Mouse (Mus musculus) liver, adult 2 months (tissue): Measurements from ENCODE around the gene Ank. TPM values are rescaled to one million over a fixed set of nuclear protein-coding genes. Genes with fewer than 3 reads are reported as not detected.
"Not testable (repeated sequence)": the region's sequence is repeated elsewhere in the genome, so short reads cannot be mapped to it uniquely, and the experiment has no call there.

Source experiments
- DNase-seq: peaks from one replicate; pipeline ENCODE4 v3.0.0-alpha.2; 2011; ENCODE audit warnings: low read depth, low spot score; ENCODE audit errors: extremely low read depth
- H3K27ac ChIP-seq: fragments of 200-500 bp; replicated peaks from 2 replicates; pipeline ENCODE4 v1.5.1; 2012; ENCODE audit warnings: low read depth, mild to moderate bottlenecking, control low read depth, inconsistent platforms, low read length; ENCODE audit not compliant: insufficient read depth
- H3K27me3 ChIP-seq: fragments of 200-500 bp; 2 replicates; pipeline ENCODE4 v1.6.1; 2012; ENCODE audit warnings: mild to moderate bottlenecking, moderate library complexity, low read length, inconsistent platforms; ENCODE audit not compliant: control insufficient read depth, insufficient read depth
- H3K36me3 ChIP-seq: fragments of 200-500 bp; 2 replicates; pipeline ENCODE4 v1.6.1; 2012; ENCODE audit warnings: low read length, inconsistent platforms; ENCODE audit not compliant: control insufficient read depth, insufficient read depth
- H3K4me1 ChIP-seq: fragments of 200-500 bp; 2 replicates; pipeline ENCODE4 v1.6.1; 2011; ENCODE audit warnings: low read length; ENCODE audit not compliant: control insufficient read depth, insufficient read depth
- H3K4me3 ChIP-seq: fragments of 200-500 bp; 2 replicates; pipeline ENCODE4 v1.5.1; 2011; ENCODE audit warnings: low read depth, mild to moderate bottlenecking, control low read depth, low read length, moderate library complexity; ENCODE audit not compliant: insufficient read depth
- H3K79me2 ChIP-seq: fragments of 200-500 bp; 2 replicates; pipeline ENCODE4 v1.6.1; 2012; ENCODE audit warnings: inconsistent platforms, mild to moderate bottlenecking, low read length, moderate library complexity; ENCODE audit not compliant: control insufficient read depth, insufficient read depth
- H3K9ac ChIP-seq: fragments of 200-500 bp; 2 replicates; pipeline ENCODE4 v1.6.1; 2012; ENCODE audit warnings: low read depth, mild to moderate bottlenecking, control low read depth, inconsistent platforms, low read length
- CTCF ChIP-seq: fragments of 200-500 bp; IDR thresholded peaks from 2 replicates; pipeline ENCODE4 v1.5.1; 2011; ENCODE audit warnings: low read depth, low read length, control low read depth
- POLR2A ChIP-seq: fragments of 200-500 bp; IDR thresholded peaks from 2 replicates; pipeline ENCODE4 v1.6.1; 2011; ENCODE audit warnings: low read length, control low read depth; ENCODE audit not compliant: insufficient read depth; ENCODE audit errors: extremely low read depth
- WGBS: fragments of 180-500 bp; shearing (Covaris S2); methylation state at CpG from one replicate; pipeline ENCODE4 v1.1.7; 2018; 5-methylcytosine and 5-hydroxymethylcytosine counted together
- polyA plus RNA-seq: library from polyadenylated mRNA; depleted of rRNA; stranded (reverse); fragments of >200 nt; gene quantifications from 2 replicates; pipeline ENCODE4 v1.2.3, GENCODE M21; 2012
- total RNA-seq: library from RNA; depleted of rRNA; stranded (reverse); fragments of >200 nt; gene quantifications from 2 replicates; pipeline ENCODE4 v1.2.3, GENCODE M21; 2014

Ank gene
- total and polyA plus RNA-seq, 2 experiments = 12.3 to 22.6 TPM

DNA sequence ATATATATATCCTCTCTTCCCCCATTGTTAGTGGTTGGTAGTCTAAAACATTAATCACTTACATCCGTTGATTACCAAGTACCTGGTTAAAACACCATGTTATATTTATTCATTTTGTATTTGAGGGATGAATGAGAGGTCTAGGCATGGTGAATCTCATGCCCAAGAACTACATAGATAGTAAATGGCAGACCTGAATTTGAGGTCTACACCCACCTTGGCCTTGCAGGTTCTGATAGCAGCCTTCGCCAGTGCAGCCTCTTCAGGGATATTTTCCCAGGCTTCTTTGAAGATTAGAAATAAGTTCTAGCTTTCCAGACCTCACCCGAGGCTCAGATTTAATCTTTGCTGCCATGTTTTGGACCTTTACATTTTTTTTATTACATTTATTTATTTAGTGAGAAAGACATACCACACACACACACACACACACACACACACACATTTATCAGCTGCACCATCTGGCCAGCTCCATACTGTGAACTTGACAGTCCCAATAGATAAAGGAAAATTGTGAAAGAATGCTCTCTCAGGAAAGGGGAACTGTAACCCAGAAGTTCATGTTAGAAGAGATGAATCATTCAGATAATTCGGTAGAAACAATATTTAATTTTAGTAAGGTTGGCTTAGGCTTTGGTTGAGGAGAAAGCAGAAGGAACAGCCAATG is 2.5 kb downstream of the Ank start:
- 70% methylated on average over 4 of the region's 4 CpGs for WGBS
- Histone ChIP-seq H3K27ac (no peak overlapping the region), H3K9ac (no peak overlapping the region), H3K4me1 (0 out of 2 replicates have a peak, but pooled peaks cover 2% of the 10 kb centered on the region), H3K79me2 (peaks cover 11% of the 10 kb centered on the region; the same call in 1 of the 2 replicates), H3K4me3 (no peak overlapping the region), H3K36me3 (no peaks in the 10 kb centered on the region), H3K27me3 (no peaks in the 10 kb centered on the region)
- TF ChIP-seq CTCF (no peak), POLR2A (no peak)
- DNase-seq = no peak

DNA sequence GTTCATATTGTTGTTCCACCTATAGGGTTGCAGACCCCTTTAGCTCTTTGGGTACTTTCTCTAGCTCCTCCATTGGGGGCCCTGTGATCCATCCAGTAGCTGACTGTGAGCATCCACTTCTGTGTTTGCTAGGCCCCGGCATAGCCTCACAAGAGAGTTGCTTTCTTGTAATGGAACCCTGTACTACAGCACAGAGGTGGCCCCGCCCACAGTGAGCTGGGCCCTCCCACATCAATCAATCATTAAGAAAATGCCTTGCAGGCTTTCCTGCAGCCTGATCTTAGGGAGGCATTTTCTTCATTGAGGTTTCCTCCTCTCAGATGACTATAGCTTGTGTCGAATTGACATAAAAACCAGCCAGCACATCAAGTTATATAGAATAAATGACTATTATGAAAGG is 3.9 kb downstream of the Ank start:
- DNase-seq, H3K36me3 ChIP-seq, H3K27me3 ChIP-seq, H3K4me3 ChIP-seq, H3K27ac ChIP-seq, H3K9ac ChIP-seq, H3K4me1 ChIP-seq: not testable (repeated sequence)
- 91% methylated on average over 3 of the region's 3 CpGs for WGBS
- H3K79me2 ChIP-seq = peaks cover 17% of the 10 kb centered on the region; the same call in 1 of the 2 replicates

DNA sequence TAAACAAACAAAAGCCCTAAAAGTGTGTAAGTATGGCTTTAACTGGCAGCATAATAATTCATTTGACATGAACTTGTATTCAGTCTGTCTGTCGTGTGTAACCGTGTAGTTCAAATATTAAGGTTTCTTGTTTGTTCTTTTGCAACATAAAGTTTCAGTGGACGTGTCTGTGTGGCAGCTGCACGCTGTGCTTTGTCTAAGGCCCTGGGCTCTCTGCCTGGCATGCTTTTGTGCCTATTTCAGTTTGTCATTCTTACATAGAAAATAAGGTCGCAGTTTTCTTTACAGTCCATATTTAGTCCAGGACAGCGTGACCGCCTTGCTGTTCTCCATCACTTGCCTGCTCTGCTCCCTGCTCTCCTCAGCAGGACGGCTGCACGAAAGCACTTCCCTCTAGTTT is 5.8 kb downstream of the Ank start:
- H3K4me1 ChIP-seq = 0 out of 2 replicates have a peak, but pooled peaks cover 2% of the 10 kb centered on the region
- WGBS = 58% methylated on average over 9 of the region's 9 CpGs

DNA sequence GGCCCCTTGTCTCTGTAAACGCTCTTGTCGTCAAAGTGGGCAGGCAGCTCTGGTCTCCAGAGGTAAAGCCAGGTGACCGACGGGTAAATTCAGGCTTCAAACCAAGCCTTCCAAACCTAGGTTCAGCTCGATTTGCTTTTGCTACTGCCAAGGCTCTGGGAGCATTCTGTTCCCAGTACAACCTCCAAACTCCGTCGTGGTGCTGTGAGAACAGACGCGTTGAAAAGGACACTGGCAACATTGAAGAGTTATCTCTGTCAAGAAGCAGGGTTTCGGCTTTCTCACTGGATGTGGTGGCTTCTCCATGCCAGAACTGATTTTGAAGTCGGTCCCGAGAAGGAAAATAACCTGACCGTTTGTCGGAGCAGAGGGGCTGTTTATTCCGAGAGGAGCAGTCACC is 9.5 kb downstream of the Ank start:
- Histone ChIP-seq H3K27ac (no peak overlapping the region), H3K4me1 (peaks cover 13% of the 10 kb centered on the region), H3K9ac (no peak overlapping the region), H3K4me3 (no peak overlapping the region), H3K79me2 (peaks cover 21% of the 10 kb centered on the region; the same call in 1 of the 2 replicates), H3K27me3 (no peaks in the 10 kb centered on the region), H3K36me3 (no peaks in the 10 kb centered on the region)
- DNase-seq = no peak
- WGBS = 88% methylated on average over 15 of the region's 15 CpGs
- TF ChIP-seq CTCF (no peak), POLR2A (no peak)

More for the DNA sequence above, 5.8 kb downstream of the Ank start:
- Histone ChIP-seq H3K79me2 (peaks cover 17% of the 10 kb centered on the region; the same call in 1 of the 2 replicates), H3K27me3 (no peaks in the 10 kb centered on the region), H3K27ac (no peak overlapping the region), H3K9ac (no peak overlapping the region), H3K36me3 (no peaks in the 10 kb centered on the region), H3K4me3 (no peak overlapping the region)
- DNase-seq = no peak
- no peak for TF ChIP-seq CTCF
- no peak for TF ChIP-seq POLR2A

DNA sequence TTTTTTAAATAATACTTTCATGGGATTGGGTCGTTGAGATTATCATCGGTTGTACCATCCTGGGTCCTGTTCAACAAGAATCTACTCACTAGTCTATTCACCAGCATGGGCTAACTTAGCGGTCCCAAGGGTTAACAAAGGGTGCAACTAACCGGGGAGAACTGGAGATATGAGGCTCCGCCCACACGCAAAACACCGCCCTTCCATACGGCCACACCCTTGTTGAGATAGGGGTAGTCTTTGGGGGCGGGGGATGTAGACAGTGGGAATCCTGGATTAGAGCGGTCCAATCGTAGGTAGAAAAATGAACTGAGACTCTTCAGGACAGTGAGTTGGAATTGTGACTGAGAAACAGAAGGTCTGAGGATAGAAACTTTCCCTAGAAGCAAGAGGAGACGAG is 10.2 kb downstream of the Ank start:
- Histone ChIP-seq H3K27me3 (no peaks in the 10 kb centered on the region), H3K36me3 (no peaks in the 10 kb centered on the region), H3K4me1 (peaks cover 13% of the 10 kb centered on the region), H3K27ac (no peak overlapping the region), H3K9ac (no peak overlapping the region), H3K79me2 (peaks cover 22% of the 10 kb centered on the region; the same call in 1 of the 2 replicates), H3K4me3 (no peak overlapping the region)
- 86% methylated on average over 12 of the region's 12 CpGs for WGBS
- TF ChIP-seq POLR2A (no peak), CTCF (no peak)
- DNase-seq = no peak

DNA sequence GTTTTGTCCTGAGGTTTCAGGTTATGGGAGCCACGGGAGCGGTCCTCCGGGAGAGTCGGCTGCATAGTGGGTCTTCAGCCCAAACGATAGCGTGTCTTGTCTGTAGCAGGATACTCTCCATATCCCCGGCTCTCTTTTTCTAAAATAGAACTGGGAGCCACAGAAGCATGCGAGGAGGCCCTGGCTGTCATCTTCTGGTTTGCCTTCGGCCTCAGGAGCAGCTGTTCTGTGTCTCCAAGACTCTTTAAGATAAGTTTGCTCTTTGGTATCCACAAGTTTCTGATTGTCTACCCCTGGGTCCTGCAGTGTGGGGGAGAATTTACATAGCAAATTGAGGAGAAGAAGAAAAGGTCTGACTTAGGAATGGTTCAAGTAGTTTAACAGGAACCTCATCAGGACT is 10.7 kb downstream of the Ank start:
- 92% methylated on average over 9 of the region's 9 CpGs for WGBS
- TF ChIP-seq POLR2A (no peak), CTCF (no peak)
- H3K27me3 ChIP-seq = no peaks in the 10 kb centered on the region
- DNase-seq = no peak
- H3K79me2 ChIP-seq = peaks cover 24% of the 10 kb centered on the region; the same call in 1 of the 2 replicates
- peaks cover 13% of the 10 kb centered on the region for H3K4me1 ChIP-seq
- no peak overlapping the region for H3K9ac ChIP-seq
- no peaks in the 10 kb centered on the region for H3K36me3 ChIP-seq
- no peak overlapping the region for H3K27ac ChIP-seq
- H3K4me3 ChIP-seq = no peak overlapping the region
